Mouse (Mus musculus) testis, adult 2 months (tissue): Measurements from ENCODE around the gene Aqp2. TPM values are rescaled to one million over a fixed set of nuclear protein-coding genes. Genes with fewer than 3 reads are reported as not detected.

ENCODE experiments used
- H3K27ac ChIP-seq: fragments of 200-500 bp; 2 replicates; pipeline ENCODE4 v1.5.1; 2012; ENCODE audit warnings: low read depth, low read length; ENCODE audit not compliant: control insufficient read depth, insufficient read depth
- H3K27me3 ChIP-seq: fragments of 200-500 bp; 2 replicates; pipeline ENCODE4 v1.6.1; 2012; ENCODE audit warnings: mild to moderate bottlenecking, low read length, moderate library complexity; ENCODE audit not compliant: control insufficient read depth, insufficient read depth
- H3K36me3 ChIP-seq: fragments of 200-500 bp; 2 replicates; pipeline ENCODE4 v1.6.1; 2012; ENCODE audit warnings: mild to moderate bottlenecking, low read length; ENCODE audit not compliant: control insufficient read depth, insufficient read depth
- H3K4me1 ChIP-seq: fragments of 200-500 bp; 2 replicates; pipeline ENCODE4 v1.6.1; 2012; ENCODE audit warnings: low read length; ENCODE audit not compliant: control insufficient read depth, insufficient read depth
- H3K4me3 ChIP-seq: fragments of 200-500 bp; 2 replicates; pipeline ENCODE4 v1.5.1; 2012; ENCODE audit warnings: low read depth, mild to moderate bottlenecking, low read length, moderate library complexity, mixed read lengths; ENCODE audit not compliant: control insufficient read depth
- CTCF ChIP-seq: fragments of 200-500 bp; IDR thresholded peaks from 2 replicates; pipeline ENCODE4 v1.5.1; 2012; ENCODE audit warnings: low read depth, mild to moderate bottlenecking, inconsistent platforms, low read length, moderate library complexity; ENCODE audit not compliant: control insufficient read depth, insufficient read depth, insufficient replicate concordance
- POLR2A ChIP-seq: fragments of 200-500 bp; IDR thresholded peaks from 2 replicates; pipeline ENCODE4 v1.6.1; 2012; ENCODE audit warnings: low read depth, mild to moderate bottlenecking, inconsistent platforms, low read length, moderate library complexity; ENCODE audit not compliant: control insufficient read depth
- polyA plus RNA-seq: library from polyadenylated mRNA; depleted of rRNA; stranded (reverse); fragments of >200 nt; gene quantifications from 2 replicates; pipeline ENCODE4 v1.2.3, GENCODE M21; 2012; rRNA removed

Aqp2 gene
- polyA plus RNA-seq, 1 experiment = 13.8 TPM

DNA sequence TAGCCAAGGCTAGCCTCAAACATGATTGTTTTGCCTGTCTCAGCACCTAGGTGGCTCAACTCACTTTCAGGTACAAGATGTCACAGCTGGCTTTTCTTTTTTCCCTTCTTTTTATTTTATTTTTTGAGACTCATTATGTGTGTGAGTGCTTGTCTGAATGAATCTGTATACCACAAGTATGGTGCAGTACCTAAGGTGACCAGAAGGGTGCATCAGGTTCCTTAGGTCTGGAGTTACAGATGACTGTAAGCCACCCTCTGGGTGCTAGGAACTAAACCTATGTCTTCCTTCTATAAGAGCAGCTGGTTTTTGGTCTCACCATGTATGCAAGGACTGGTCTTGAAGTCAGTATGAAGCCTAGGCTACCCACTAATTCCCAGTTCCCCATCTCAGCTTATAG, 52.8 kb downstream of the Aqp2 start:
- TF ChIP-seq POLR2A (no peak), CTCF (no peak)
- H3K4me1 ChIP-seq = no peaks in the 10 kb centered on the region
- H3K27ac ChIP-seq = no peak overlapping the region
- peaks cover 5% of the 10 kb centered on the region for H3K36me3 ChIP-seq
- H3K27me3 ChIP-seq = no peaks in the 10 kb centered on the region
- H3K4me3 ChIP-seq = no peak overlapping the region

Other genes with a start within 250 kb of the Aqp2 start
- 14.3 and 15.3 TPM in 2 replicates for gene Fmnl3, start 208.6 kb upstream of the Aqp2 start, polyA plus RNA-seq
- gene Tmbim6, start 186.2 kb upstream of the Aqp2 start, polyA plus RNA-seq = 734 and 786 TPM in 2 replicates
- gene Nckap5l, start 121.3 kb upstream of the Aqp2 start, polyA plus RNA-seq = 3.9 and 4.4 TPM in 2 replicates
- gene Bcdin3d, start 104.3 kb upstream of the Aqp2 start, polyA plus RNA-seq = 4.6 and 4.7 TPM in 2 replicates
- 0.19 and 0.72 TPM in 2 replicates for gene Faim2, start 50.9 kb upstream of the Aqp2 start, polyA plus RNA-seq
- gene Aqp5, start 11.7 kb downstream of the Aqp2 start, polyA plus RNA-seq = 1.1 and 1.6 TPM in 2 replicates
- gene Aqp6, start 22.3 kb downstream of the Aqp2 start, polyA plus RNA-seq = not detected in 2 replicates
- gene Racgap1, start 72.6 kb downstream of the Aqp2 start, polyA plus RNA-seq = 41.2 and 45.7 TPM in 2 replicates
- 0.07 and 0.16 TPM in 2 replicates for gene Asic1, start 91.3 kb downstream of the Aqp2 start, polyA plus RNA-seq
- 26.3 and 30.9 TPM in 2 replicates for gene Smarcd1, start 123.1 kb downstream of the Aqp2 start, polyA plus RNA-seq
- gene Gm17349, start 126.4 kb downstream of the Aqp2 start, polyA plus RNA-seq = not detected in 2 replicates
- 16.6 and 16.9 TPM in 2 replicates for gene Gpd1, start 138.5 kb downstream of the Aqp2 start, polyA plus RNA-seq
- gene Cox14, start 146.6 kb downstream of the Aqp2 start, polyA plus RNA-seq = 50.5 and 51.6 TPM in 2 replicates
- 19.4 and 23.4 TPM in 2 replicates for gene Cers5, start 193.8 kb downstream of the Aqp2 start, polyA plus RNA-seq